Mouse (Mus musculus) mouse trophoblast stem cell (cell line): Measurements from ENCODE around the gene Kcnk4.

Source experiments
- in situ Hi-C, 2 experiments: fragments of 300-500 bp; cut with MseI, MboI; formaldehyde crosslinking; loops; 2 replicates in 1 of 2; 3 replicates in 1 of 2; pipeline ENCODE4 v1.15.1; 2025

Kcnk4 gene

DNA sequence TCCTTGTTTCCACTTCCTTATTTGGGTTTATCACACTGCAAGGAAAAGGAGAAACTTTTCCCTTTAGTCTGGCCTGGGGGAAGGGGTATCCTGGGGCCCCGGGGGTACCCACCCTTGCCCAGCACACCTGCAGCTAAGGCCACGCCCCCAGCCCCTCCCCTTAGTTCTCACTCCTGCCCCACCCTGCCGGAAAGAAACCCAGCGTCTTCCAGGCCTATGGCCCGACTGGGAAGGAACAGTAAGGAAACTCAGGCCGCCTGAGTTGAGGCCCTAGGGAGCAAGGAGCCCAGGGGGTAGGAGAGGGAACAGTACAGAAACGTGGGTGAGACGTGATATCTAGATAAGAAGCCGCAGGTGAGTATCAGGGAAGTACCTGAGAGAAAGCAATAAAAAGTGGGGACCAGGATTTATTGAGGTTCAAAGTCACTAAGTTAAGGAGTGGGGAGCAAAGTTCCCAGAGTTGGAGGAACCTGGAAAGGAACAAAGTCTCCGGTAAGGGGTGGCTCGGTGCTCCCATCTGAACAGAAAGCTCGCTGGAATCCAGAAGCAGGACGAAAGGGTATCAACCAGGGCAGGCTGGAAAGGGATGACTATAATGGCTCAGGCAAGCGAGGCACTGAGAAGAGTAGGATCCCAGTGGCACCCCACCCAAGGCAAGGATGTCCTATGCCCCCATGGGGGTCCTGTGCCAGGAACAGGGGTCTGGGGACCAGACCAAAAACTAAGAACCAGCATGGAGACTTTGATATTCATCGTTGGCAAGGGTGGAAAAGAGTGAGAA, 34.4 kb upstream of the Kcnk4 start:
- in situ Hi-C loops: no loop called here

DNA sequence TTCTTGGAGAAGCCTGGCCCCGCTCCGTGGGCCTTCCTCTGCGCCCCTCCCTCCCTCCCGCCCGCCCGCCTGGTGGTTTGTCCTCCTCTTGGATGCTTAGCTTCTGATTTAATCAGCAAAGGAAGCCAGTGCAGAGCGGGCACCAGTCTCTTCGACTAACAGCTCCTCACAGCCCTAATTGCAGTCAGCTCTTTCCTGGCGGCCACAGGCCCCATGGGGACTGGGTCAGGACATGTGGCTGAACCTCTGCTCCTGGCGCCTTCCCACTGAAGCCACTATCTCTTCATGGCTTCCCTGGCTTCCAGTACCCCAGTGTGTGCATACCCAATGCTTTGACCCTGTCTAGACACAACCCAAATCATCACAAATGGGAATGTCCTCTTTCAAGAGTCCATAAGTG, 22.1 kb upstream of the Kcnk4 start:
- in situ Hi-C loops: no loop called here

DNA sequence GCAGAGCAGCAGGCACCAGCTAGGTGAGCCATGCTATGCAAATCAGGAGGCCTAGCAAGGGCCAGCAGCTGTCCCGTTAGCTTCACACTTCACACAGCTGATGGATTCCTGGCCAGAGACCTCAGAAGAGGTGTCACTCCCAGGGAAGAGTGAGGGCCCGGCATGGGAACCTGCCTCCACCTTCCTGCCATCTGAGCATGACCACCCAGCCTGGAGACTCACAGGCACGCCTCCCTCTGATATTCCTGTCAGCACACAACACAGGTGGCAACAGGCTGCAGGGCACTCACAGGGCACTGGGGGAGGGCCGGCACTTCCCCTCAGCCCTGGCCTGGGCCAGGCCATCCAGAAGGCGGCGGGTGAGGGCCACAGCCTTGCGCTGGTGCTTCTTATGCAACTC, 21.1 kb upstream of the Kcnk4 start:
- in situ Hi-C loops: no loop called here

DNA sequence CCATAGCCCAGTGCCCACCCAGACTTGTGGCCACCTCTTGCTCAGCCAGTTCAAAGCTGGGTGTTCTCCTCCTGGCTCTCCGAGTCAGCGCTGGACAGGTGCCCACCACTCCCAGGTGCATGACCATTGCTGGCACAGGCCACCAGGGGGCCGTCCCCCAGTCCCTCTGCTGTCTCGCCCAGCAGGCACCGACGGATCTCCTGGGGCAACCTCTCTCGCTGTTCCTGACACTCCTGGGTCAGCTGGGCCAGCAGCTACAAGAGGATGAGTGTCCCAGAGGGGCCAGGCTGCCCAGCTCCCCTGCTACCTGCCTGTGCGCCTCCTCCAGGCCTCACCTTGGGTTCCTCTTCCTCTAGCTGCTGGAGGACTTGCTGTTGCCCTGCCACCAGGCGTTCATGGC, 19.7 kb upstream of the Kcnk4 start:
- in situ Hi-C loops: no loop called here

DNA sequence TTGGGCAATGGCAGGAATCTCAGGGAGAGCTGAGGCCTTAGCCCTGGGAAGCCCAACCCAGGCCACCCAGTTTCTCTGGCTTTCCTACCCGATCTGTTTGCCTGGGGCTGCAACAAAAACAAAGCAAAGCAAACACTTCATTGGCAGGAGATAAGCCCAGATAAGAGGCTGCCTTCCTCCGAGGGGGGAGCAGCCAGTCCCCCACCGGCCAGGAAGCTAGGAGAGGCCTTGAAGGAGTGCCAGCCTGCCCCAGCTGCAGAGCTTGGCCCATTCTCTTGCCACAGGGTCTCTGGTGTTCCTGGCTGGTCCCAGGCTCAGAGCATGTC, 18.4 kb upstream of the Kcnk4 start:
- in situ Hi-C loops: no loop called here

DNA sequence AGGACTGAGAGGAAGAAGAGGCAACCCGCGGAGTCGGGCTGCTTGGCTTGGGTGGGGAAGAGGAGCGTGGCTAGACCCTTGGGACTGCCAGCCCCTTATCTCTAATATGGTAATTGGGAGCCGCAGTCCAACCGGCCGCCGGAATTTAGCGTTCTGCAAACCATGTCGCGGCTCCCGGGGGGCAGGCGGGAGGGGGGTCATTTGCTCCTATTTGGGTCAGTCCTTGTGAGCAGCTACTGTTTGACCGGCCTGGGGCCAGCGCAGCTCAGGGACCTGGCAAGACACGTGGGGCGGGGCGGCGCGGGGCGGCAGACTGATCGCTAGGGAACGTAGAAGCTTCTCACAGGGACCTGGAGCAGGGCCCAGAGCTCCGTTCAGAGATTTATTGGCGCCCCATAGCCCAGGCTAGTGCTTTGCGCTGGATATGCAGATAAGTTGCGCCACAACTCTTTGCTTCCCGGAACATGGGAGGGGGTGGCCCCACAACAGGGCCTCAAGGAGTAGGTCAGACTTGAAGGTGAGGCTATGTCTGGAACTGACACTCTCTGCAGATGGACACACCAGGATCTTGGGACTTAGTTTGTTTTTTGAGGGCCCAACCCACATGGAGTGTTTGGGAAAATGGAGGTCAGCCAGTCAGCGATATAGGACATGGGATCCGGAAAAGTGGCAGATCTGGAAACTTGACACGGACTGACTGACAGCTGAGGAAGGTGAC, 17.8 kb upstream of the Kcnk4 start:
- in situ Hi-C loops: no loop called here

DNA sequence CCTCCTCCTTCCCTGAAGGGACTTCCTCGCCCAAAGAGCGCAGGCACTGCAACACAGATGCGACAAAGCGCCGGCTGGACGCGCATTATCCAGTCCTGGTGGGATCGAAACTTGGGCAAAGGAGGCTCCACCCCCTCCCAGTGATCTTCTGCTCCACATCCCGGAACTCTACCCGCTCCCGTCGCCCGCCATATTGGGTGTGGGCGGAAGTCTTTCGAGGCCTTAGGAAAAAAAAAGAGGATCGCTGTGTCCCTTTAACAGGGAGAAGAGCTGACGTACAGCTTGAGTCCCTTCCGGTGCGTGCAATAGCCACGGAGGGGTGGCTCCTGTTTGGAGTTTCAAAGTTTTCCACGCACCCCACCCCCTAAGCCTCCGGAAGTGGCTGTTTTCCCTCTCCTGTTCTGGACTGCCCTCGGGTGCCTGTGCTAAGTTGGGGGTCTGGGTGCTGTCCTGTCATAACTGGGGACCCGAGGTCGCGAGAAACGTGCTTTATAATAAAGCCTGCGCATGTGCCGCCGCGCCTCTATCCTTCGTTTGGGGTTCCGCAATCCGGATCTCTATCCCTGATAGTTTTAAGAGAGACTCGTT, 17.2 kb upstream of the Kcnk4 start:
- in situ Hi-C loops: no loop called here

DNA sequence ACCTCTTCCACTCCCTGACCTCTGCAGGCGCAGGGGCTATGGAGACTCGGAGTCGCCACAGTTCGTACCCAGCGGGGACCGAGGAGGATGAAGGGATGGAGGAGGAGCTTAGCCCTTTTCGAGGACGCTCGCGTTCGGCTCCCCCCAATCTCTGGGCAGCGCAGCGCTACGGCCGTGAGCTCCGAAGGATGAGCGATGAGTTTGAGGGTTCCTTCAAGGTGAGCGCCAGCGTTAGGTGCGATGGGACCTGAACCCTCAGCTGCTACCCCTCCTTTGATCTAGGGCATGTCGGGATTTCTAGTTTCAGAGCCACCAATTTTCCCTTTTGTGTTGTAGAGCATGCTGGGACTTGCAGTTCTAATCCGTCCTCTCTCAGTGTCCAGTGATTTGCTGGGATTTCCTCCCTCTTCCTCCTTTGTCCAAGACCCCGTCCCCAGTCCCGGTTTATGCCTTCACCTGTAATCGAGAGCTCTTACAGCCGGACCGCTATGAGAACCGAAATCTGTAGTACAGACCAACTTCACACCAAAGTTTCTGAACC, 16.4 kb upstream of the Kcnk4 start:
- in situ Hi-C loops: no loop called here

DNA sequence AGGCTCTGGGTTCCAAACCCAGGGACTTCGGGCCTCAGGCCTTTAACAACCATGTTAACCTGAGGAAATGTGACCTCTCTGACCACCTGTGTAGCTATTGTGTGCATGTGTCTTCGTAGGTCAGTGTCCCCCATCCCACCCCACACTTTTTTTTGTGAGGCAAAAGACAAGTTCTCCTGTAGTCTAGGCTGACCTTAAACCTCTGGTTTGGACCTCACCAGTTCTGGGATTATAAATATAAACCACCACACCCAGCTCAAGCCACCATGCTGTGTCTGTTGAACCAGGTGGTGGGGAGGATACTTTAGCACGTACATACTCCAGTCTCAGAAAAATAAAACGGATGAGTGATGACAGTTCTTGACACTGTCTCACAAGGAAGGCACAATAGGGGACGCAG, 15.6 kb upstream of the Kcnk4 start:
- in situ Hi-C loops: no loop called here

DNA sequence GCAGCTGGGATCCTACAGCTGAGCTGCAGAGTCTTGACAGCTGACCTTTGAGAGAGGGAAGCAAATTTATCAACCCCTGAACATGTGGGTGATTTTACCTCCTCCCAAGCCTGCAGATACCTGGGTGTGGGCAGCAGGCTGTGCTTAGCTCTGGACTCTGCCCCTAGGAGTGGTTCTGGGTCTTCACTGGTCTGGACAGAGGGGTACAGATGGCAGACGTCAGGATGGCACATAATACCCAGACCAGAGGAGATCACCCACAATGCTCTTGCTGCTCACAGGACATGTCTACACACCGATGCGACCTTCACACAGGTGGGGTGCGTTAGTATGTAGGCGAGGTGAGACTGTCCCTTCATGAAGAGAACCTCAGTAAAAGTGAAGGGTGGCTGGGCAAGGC, 15.2 kb upstream of the Kcnk4 start:
- in situ Hi-C loops: no loop called here

DNA sequence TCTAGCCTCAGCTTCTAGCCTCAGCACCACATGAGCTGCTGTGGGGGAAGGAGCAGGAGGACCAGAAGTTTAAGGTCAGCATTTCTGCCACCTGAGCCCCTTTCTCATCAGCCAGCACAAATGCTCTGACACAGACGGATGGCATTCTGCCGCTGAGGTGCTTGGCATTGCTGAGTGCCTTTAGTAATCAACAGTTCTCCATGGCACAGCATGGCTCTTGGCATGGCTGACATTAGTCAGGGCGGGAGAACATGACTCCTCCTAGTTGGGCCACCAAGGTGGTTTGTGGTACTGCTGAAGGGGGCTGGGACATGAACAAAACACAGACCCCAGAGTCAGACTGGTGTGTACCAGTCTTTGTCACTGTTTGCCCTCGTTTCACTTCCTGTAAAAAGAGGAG, 13.9 kb upstream of the Kcnk4 start:
- in situ Hi-C loops: no loop called here

DNA sequence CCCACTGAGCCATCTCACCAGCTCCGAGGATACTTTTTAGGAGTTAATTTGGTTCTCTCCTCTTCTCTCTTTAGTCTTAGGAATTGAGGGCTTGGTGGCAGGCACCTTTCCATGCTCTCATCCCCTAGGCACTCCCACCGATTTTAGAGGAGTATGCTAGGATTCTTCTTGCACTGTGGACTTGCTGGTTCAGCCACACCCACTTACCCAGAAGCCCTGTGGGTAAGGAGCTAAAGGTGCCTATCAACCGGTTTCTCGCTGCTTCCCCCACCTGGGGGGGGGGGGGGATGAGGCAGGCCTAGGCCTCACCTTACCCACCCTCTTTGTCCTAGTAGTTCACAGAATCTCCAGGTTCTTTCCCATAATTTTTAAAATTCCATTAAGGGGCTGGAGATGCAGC, 13.4 kb upstream of the Kcnk4 start:
- in situ Hi-C loops: no loop called here

DNA sequence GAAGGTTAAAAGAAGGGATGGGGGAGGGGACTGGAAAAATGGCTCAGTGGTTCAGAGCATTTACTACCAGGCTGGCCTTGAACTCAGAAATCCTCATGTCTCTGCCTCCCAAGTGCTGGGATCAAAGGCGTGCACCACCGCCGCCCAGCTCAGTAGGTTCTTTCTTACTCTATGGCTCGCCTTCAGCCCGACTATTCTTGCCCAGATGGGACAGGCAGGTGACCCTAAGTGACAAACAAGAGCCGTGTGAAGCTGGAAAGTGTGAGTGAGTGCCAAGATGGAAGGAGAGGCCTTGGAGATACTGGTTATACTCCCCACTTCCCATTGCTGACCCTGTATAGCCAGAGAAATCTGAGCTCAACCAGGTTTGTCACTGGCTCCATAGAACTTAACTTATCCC, 9.4 kb upstream of the Kcnk4 start:
- in situ Hi-C loops: no loop called here

DNA sequence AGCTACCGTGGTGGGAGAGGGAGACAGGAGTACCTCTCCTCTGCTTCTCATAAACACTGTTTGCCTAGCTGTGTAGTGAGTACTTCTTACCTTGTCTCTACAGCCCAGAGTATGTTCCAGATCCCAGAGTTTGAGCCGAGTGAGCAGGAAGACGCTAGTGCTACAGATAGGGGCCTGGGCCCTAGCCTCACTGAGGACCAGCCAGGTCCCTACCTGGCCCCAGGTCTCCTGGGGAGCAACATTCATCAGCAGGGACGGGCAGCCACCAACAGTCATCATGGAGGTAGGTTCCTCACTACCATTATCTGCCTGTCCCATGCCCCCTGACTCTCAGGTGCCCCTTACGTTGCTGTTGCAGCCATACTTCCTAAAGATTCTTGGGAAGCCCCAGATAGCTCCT, 8.4 kb upstream of the Kcnk4 start:
- in situ Hi-C loops: no loop called here

DNA sequence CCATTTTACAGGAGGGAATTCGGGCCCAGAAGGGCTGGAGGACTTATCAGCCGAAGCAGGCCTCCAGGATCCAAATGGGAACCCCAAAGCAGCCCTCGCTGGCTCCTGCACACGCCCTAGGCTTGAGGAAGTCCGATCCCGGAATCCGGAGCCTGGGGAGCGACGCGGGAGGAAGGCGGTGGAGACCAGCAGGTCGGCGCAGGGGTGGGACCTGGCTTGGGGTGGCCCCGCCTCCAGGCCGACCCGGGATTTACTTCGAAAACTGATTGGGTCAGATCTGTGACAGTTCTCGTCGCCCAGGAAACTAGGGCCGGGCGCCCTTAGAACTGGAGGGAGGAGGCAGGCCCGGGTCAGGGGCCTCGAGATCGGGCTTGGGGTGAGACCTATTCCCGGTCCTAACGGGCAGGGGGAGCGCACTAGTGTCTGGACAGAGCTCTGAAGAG, 8.0 kb upstream of the Kcnk4 start, which contains the start of gene Gpr137:
Gene Gpr137 (minus strand): TSS at position 232 of the 443 bp plus-strand sequence.
- in situ Hi-C loops: no loop called here

DNA sequence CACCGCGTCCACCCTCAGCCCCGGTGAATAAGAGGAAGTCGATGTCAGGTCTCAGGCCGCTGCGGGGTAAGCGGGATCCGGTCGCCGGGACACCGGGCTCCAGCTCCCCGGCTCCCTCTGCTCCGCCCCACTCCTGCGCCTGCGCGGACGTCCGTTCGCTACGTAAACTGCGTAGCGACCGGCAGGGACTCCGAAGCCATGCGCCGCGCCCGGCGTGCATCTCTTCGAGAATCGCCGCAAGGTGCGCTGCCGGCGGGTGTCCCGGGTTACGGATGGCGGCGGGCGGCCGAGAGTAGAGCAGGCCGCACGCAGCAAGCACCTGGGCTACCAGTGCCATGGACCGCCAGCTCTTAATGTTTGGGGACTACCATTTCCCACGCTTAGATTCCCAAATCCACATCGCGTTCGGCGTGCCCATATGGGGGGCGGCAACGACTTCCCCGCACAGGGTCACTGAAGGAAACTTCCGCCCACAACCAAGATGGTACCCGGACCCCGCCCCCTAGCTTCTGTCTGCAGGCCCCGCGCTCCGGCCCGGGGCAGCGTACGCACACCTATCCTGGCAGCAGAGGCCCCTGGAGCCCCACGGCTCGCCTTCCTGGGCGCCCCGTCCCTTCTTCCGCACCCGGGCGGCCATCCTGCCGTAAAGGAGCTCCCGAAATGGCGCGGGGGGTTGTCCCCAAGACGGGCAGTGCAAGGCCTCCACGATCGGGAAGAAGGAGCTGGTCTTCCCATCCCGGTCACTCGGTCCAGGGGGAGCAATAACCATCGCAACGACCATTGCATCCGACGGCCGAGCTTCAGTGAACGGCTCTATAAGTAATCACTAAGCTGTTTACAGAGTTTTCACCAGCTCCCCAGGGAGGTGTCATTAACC, 7.3 kb upstream of the Kcnk4 start, which contains the start of gene Bad:
Gene Bad (plus strand): TSS at position 490 of the 877 bp plus-strand sequence.
- in situ Hi-C loops: no loop called here

DNA sequence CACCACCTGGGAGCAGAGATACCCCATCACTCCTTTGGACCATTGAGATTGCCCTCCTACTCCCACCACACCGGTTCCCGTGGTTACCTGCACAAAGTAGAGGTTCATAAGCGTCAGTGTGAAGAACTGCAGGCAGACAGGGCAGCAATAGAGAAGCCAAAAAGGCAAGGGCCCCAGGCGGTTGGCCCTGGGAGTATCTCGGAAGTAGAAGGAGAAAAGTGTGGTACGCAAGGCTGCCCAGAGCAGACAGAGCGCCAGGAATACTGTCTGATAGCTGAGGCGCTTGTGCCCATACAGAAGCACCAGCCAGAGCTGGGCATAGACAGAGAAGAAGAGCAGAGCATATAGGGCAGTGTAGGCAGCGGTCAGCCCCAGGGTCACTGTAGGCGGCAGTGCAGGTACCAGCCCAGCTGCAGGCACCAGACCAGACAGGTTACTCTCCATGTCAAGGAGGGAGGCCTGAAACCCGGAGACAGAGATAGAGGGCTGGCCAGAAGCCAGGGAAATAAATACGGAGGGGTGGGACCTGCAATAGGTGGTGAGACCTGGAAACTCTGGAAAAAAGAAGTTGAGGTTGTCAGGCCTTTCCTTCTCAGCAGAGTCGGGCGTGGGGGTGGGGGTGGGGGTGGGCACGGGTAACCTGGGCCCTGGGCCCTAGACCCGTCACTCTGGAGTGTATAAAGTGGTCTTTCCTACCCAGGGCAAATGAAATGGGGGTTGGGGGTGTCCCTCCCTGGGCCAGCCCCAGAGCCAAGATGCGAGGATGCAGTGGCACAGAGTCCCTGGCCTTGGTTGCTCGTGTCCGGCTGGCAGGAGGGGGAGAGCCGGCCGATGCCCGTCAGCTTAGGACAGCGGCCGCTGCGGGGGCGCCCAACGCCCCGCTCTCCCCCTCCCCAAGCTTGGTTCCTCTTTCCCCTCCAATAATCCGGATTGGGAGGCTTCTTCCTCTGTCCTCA, 6.4 kb upstream of the Kcnk4 start:
- in situ Hi-C loops: no loop called here

DNA sequence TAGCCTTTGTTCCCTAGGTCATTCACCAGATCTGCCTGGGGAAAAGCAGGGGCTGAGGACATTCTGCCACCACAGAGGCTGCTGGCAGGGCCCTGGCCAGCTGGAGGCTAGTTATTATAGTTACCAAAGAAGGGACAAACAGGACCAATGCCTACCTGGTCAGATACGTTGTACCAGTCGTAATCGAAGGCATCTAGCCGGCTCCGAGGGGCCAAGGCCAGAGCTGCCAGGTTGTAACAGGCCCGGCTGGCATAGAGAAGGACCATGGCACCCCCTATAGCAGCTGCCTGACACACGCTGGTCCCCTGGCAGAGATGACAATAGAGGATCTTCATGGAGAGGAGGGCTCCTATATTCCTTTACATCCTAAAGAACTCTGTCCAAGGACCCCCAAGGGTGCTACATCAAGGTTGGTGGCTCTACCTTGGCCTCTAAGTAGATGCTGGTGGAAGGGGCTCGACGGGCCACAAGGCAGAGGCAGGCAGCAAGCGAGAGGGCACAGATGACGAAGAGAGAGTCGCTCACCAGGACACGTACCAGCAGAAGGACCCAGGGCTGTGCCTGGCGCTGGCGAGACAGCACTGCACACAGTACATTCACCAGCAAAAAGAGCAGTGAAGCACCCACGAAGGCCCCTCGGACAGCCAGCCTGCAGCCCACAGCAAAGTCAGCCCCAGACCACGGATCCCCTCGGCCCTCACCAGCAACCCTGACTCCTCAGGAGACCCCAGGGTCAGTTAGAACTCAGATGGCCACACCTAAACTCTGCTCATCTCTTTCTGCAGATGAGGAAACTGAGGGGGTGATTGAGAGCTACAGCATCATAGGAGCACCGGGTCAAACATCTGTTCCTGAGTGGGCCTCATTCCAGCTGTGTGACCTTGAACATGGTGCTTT, 5.0 kb upstream of the Kcnk4 start:
- in situ Hi-C loops: no loop called here
